Comparison of ENCODE assay signal across 7 mouse cellular contexts in the genomic region with DNA sequence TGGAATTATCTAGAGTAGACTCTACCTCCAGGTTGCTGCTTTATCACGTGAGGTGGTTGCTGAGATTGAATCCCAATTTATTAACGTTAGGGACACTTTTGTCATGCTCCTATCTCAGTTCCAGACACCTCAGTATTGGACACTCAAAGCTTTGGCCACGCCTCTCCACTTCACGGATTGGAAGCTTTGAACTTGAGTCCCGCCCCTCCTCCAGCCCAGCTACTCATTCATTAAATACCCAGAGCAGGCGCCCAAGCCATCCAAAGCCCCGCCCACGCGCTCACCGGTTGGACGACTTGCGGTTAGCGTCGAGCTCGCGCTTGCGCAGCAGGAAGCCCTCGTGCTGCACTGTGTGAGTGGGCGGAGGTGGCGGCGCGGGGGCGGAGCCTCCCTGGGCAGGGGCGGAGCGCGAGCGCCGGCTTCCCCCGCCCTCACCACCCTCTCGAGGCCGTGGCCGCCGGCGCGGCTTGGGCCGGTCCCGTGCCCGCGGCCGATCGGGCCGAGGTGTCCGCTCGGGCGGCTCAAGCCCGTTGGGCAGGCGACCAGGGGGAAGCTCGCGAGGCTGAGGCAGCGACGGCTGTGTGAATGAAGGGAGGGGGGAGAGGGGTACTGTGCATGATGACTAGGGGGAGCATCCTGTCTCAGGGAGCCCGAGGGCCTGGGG. TPM values are rescaled to one million over a fixed set of nuclear protein-coding genes. Genes with fewer than 3 reads are reported as not detected.
DNase-seq lines count a peak whose midpoint lies in the region; ATAC-seq and TF ChIP-seq lines count a peak whose summit lies in the region.

No protein-coding gene starts in this region.

- WGBS in embryonic facial prominence, embryonic 10.5 days: under 1% methylated on average over 52 of the region's 52 CpGs
- WGBS in intestine, postnatal 0 days: under 1% methylated on average over 52 of the region's 52 CpGs
- WGBS in midbrain, embryonic 13.5 days: under 1% methylated on average over 52 of the region's 52 CpGs

- no peak for TF ChIP-seq CTCF in intestine, postnatal 0 days (IDR thresholded peaks at IDR 0.05; ENCODE audit: low read depth)

- H3K27me3 ChIP-seq in embryonic facial prominence, embryonic 10.5 days (replicated peaks; ENCODE audit: low read depth, poor library complexity, severe bottlenecking): peaks cover 73% of the 10 kb centered on the region
- H3K27me3 ChIP-seq in intestine, postnatal 0 days (replicated peaks; ENCODE audit: control insufficient read depth, insufficient read depth, low read length): peaks cover 44% of the 10 kb centered on the region
- peaks cover 75% of the 10 kb centered on the region for H3K27me3 ChIP-seq in midbrain, embryonic 13.5 days

- intact Hi-C loops in left cerebral cortex, postnatal 4 days (cut with DNase I): no loop called here

- DNase-seq in adrenal gland, postnatal 10 days: peak; percentile 99
- peak; percentile 100 for DNase-seq in embryonic facial prominence, embryonic 10.5 days (ENCODE audit: low spot score)
- DNase-seq in gonadal fat pad, adult 2 months (ENCODE audit: low read depth): peak; percentile 79
- peak; percentile 100 for DNase-seq in left cerebral cortex, postnatal 4 days
- DNase-seq in spleen, adult 12 weeks (ENCODE audit: low spot score): peak; percentile 92

- peak overlapping the region; percentile 75 for H3K4me2 ChIP-seq in intestine, postnatal 0 days (replicated peaks; ENCODE audit: low read depth)
- H3K4me2 ChIP-seq in midbrain, embryonic 13.5 days (replicated peaks): peak overlapping the region; percentile 65

- H3K4me1 ChIP-seq in embryonic facial prominence, embryonic 10.5 days: peaks cover 40% of the 10 kb centered on the region
- H3K4me1 ChIP-seq in intestine, postnatal 0 days (replicated peaks; ENCODE audit: control insufficient read depth, insufficient read depth, low read length): no peaks in the 10 kb centered on the region; the same call in 1 of the 2 replicates
- H3K4me1 ChIP-seq in midbrain, embryonic 13.5 days (replicated peaks): peaks cover 17% of the 10 kb centered on the region

- 0 out of 2 replicates have a peak, but pooled peaks cover 5% of the 10 kb centered on the region for H3K9me3 ChIP-seq in embryonic facial prominence, embryonic 10.5 days
- no peaks in the 10 kb centered on the region for H3K9me3 ChIP-seq in intestine, postnatal 0 days (ENCODE audit: control insufficient read depth)
- no peaks in the 10 kb centered on the region for H3K9me3 ChIP-seq in midbrain, embryonic 13.5 days

- H3K36me3 ChIP-seq in embryonic facial prominence, embryonic 10.5 days (replicated peaks): no peaks in the 10 kb centered on the region
- no peaks in the 10 kb centered on the region for H3K36me3 ChIP-seq in intestine, postnatal 0 days (ENCODE audit: control insufficient read depth, insufficient read depth)
- no peaks in the 10 kb centered on the region for H3K36me3 ChIP-seq in midbrain, embryonic 13.5 days

- H3K9ac ChIP-seq in intestine, postnatal 0 days (ENCODE audit: low read depth, low read length): peak overlapping the region; percentile 50
- H3K9ac ChIP-seq in midbrain, embryonic 13.5 days (replicated peaks): peak overlapping the region; percentile 70

- peak overlapping the region; percentile 59 for H3K4me3 ChIP-seq in embryonic facial prominence, embryonic 10.5 days
- H3K4me3 ChIP-seq in intestine, postnatal 0 days (ENCODE audit: low read depth, low read length): peak overlapping the region; percentile 39
- peak overlapping the region; percentile 54 for H3K4me3 ChIP-seq in midbrain, embryonic 13.5 days (replicated peaks)

- peak overlapping the region; percentile 63 for H3K27ac ChIP-seq in embryonic facial prominence, embryonic 10.5 days (replicated peaks)
- no peak overlapping the region for H3K27ac ChIP-seq in intestine, postnatal 0 days (ENCODE audit: low read depth, low read length)
- H3K27ac ChIP-seq in midbrain, embryonic 13.5 days: no peak overlapping the region

- peak; percentile 93 for ATAC-seq in intestine, postnatal 0 days
- ATAC-seq in midbrain, embryonic 13.5 days: peak; percentile 96

RNA-seq across cellular contexts. Expression of gene Gm20479, which starts 4.2 kb away (rescaled TPM):
- total RNA-seq in adrenal gland, postnatal 10 days (2021): 1 to 10 TPM in 1 of 2 experiments, not detected in 1; 2.5 TPM
- polyA plus RNA-seq in embryonic facial prominence, embryonic 10.5 days (2016; fragmentation: Nextera tagmentation; extraction: Ambion mirVana): not detected in 2 replicates
- polyA plus RNA-seq in gonadal fat pad, adult 2 months (2012; rRNA removed): 0.33 TPM in 1 of 2 replicates, not detected in the other
- 0.61 and 0.72 TPM in 2 replicates for polyA plus RNA-seq in intestine, postnatal 0 days (2015; fragmentation: Nextera tagmentation; extraction: Ambion mirVana)
- total RNA-seq in left cerebral cortex, postnatal 4 days (2021): not detected
- 0.53 TPM in 1 of 2 replicates, not detected in the other for polyA plus RNA-seq in midbrain, embryonic 13.5 days (2015; fragmentation: Nextera tagmentation; extraction: Ambion mirVana)

RNA-seq across cellular contexts. Expression of gene Shkbp1, which starts 5.6 kb away (rescaled TPM):
- total RNA-seq in adrenal gland, postnatal 10 days (2021): 10 to 100 TPM; 19.6 to 22.9 TPM
- polyA plus RNA-seq in embryonic facial prominence, embryonic 10.5 days (2016; fragmentation: Nextera tagmentation; extraction: Ambion mirVana): 73.2 and 80.3 TPM in 2 replicates
- 50.8 and 57.4 TPM in 2 replicates for polyA plus RNA-seq in gonadal fat pad, adult 2 months (2012; rRNA removed)
- polyA plus RNA-seq in intestine, postnatal 0 days (2015; fragmentation: Nextera tagmentation; extraction: Ambion mirVana): 26.9 and 29.1 TPM in 2 replicates
- 10 to 100 TPM; 47.2 to 52.4 TPM for total RNA-seq in left cerebral cortex, postnatal 4 days (2021)
- polyA plus RNA-seq in midbrain, embryonic 13.5 days (2015; fragmentation: Nextera tagmentation; extraction: Ambion mirVana): 67.2 and 84.3 TPM in 2 replicates

RNA-seq across cellular contexts. Expression of gene Ltbp4, which starts 23.9 kb away (rescaled TPM):
- 100 to 1,000 TPM; 107 to 111 TPM for total RNA-seq in adrenal gland, postnatal 10 days (2021)
- 7.1 and 8.8 TPM in 2 replicates for polyA plus RNA-seq in embryonic facial prominence, embryonic 10.5 days (2016; fragmentation: Nextera tagmentation; extraction: Ambion mirVana)
- polyA plus RNA-seq in gonadal fat pad, adult 2 months (2012; rRNA removed): 199 and 260 TPM in 2 replicates
- polyA plus RNA-seq in intestine, postnatal 0 days (2015; fragmentation: Nextera tagmentation; extraction: Ambion mirVana): 40.7 and 43.7 TPM in 2 replicates
- total RNA-seq in left cerebral cortex, postnatal 4 days (2021): 10 to 100 TPM; 41.9 to 52.7 TPM
- 8.0 and 9.1 TPM in 2 replicates for polyA plus RNA-seq in midbrain, embryonic 13.5 days (2015; fragmentation: Nextera tagmentation; extraction: Ambion mirVana)
